Mouse (Mus musculus) intestine, embryonic 15.5 days (tissue): ENCODE results near the gene Wdr46. TPM values are rescaled to one million over a fixed set of nuclear protein-coding genes. Genes with fewer than 3 reads are reported as not detected.
"Not testable (repeated sequence)": the region's sequence is repeated elsewhere in the genome, so short reads cannot be mapped to it uniquely, and the experiment has no call there.

Experiments
- ATAC-seq: fragments of 200-750 bp; cut with Nextera tagmentation; 2 replicates; pipeline ENCODE4 v1.8.0; 2017; ENCODE audit warnings: moderate TSS enrichment, moderate library complexity
- H3K27ac ChIP-seq: fragments of 300-500 bp; sonication (generic); 2 replicates; pipeline ENCODE4 v1.5.1; 2015; ENCODE audit warnings: mild to moderate bottlenecking, inconsistent platforms
- H3K27me3 ChIP-seq: fragments of 300-500 bp; sonication (generic); replicated peaks from 2 replicates; pipeline ENCODE4 v1.6.1; 2015; ENCODE audit warnings: inconsistent platforms
- H3K36me3 ChIP-seq: fragments of 300-500 bp; sonication (generic); 2 replicates; pipeline ENCODE4 v1.6.1; 2015; ENCODE audit warnings: inconsistent platforms
- H3K4me1 ChIP-seq: fragments of 300-500 bp; sonication (generic); replicated peaks from 2 replicates; pipeline ENCODE4 v1.6.1; 2015; ENCODE audit warnings: inconsistent platforms
- H3K4me2 ChIP-seq: fragments of 300-500 bp; sonication (generic); replicated peaks from 2 replicates; pipeline ENCODE4 v1.6.1; 2015; ENCODE audit warnings: mild to moderate bottlenecking, inconsistent platforms
- H3K4me3 ChIP-seq: fragments of 300-500 bp; sonication (generic); replicated peaks from 2 replicates; pipeline ENCODE4 v1.5.1; 2015; ENCODE audit warnings: inconsistent platforms
- H3K9ac ChIP-seq: fragments of 300-500 bp; sonication (generic); 2 replicates; pipeline ENCODE4 v1.6.1; 2015; ENCODE audit warnings: inconsistent platforms
- H3K9me3 ChIP-seq: fragments of 300-500 bp; sonication (generic); 2 replicates; pipeline ENCODE4 v1.6.1; 2016; ENCODE audit warnings: inconsistent platforms
- WGBS: fragments of 180-500 bp; shearing (Covaris S2); methylation state at CpG from one replicate; pipeline ENCODE4 v1.1.7; 2015; 5-methylcytosine and 5-hydroxymethylcytosine counted together
- polyA plus RNA-seq: library from polyadenylated mRNA; unstranded; fragments of >200 nt; fragmentation: Nextera tagmentation; extraction: Ambion mirVana; gene quantifications from 2 replicates; pipeline ENCODE4 v1.2.1, GENCODE M21; 2015

Gene Wdr46
- polyA plus RNA-seq, 1 experiment from 2014 or later, result 37.1 TPM

GRCm38 (mm10) chr17:33902491-33902890 is 38.0 kb upstream of the Wdr46 start:
- H3K4me3 ChIP-seq, result no peak overlapping the region
- no peak overlapping the region for H3K27ac ChIP-seq
- no peak overlapping the region for H3K9ac ChIP-seq
- H3K4me2 ChIP-seq, result no peak overlapping the region
- H3K36me3 ChIP-seq, result no peaks in the 10 kb centered on the region
- no peaks in the 10 kb centered on the region for H3K4me1 ChIP-seq
- ATAC-seq, result no peak
- no peaks in the 10 kb centered on the region for H3K27me3 ChIP-seq
- H3K9me3 ChIP-seq, result no peaks in the 10 kb centered on the region
- whole genome bisulfite sequencing, result 81% methylated on average over 7 of the region's 7 CpGs

GRCm38 (mm10) chr17:33903911-33904651 is 36.4 kb upstream of the Wdr46 start:
- not testable (repeated sequence) for H3K4me3 ChIP-seq, H3K4me1 ChIP-seq, H3K4me2 ChIP-seq, ATAC-seq, H3K9ac ChIP-seq, H3K27ac ChIP-seq, H3K9me3 ChIP-seq, H3K36me3 ChIP-seq, H3K27me3 ChIP-seq
- WGBS, result 72% methylated on average over 6 of the region's 6 CpGs

- not testable (repeated sequence) for H3K27ac ChIP-seq, ATAC-seq, H3K4me2 ChIP-seq, H3K9me3 ChIP-seq, H3K27me3 ChIP-seq, H3K36me3 ChIP-seq, H3K4me1 ChIP-seq, H3K4me3 ChIP-seq, H3K9ac ChIP-seq
- WGBS, result 36% methylated on average over 3 of the region's 4 CpGs
Observed at GRCm38 (mm10) chr17:33904835-33905234, 35.6 kb upstream of the Wdr46 start, which contains the start of gene Platr17. TSS of gene Platr17 (plus strand) at chr17:33905135.

GRCm38 (mm10) chr17:33908331-33909076 is 32.0 kb upstream of the Wdr46 start:
- peak; percentile 73 for ATAC-seq
- Histone ChIP-seq H3K27ac (peak overlapping the region; percentile 92), H3K4me1 (peaks cover 20% of the 10 kb centered on the region), H3K9ac (peak overlapping the region; percentile 54), H3K36me3 (peaks cover 22% of the 10 kb centered on the region), H3K9me3 (no peaks in the 10 kb centered on the region), H3K4me3 (peak overlapping the region; percentile 85), H3K4me2 (peak overlapping the region; percentile 88), H3K27me3 (no peaks in the 10 kb centered on the region)
- WGBS, result under 1% methylated on average over 44 of the region's 44 CpGs

GRCm38 (mm10) chr17:33909077-33909868 is 31.2 kb upstream of the Wdr46 start, which contains the start of gene Daxx:
TSS of gene Daxx (plus strand) at chr17:33909414.
- under 1% methylated on average over 68 of the region's 68 CpGs for WGBS
- Histone ChIP-seq H3K4me3 (peak within 1 kb of the TSS; percentile 85), H3K4me2 (peak within 1 kb of the TSS; percentile 88), H3K9ac (peak within 1 kb of the TSS; percentile 92), H3K9me3 (no peaks in the 10 kb centered on the region), H3K36me3 (peaks cover 30% of the 10 kb centered on the region), H3K27me3 (no peaks in the 10 kb centered on the region), H3K4me1 (peaks cover 20% of the 10 kb centered on the region), H3K27ac (peak within 1 kb of the TSS; percentile 92)
- peak; percentile 97 for ATAC-seq

- H3K27me3 ChIP-seq, result no peaks in the 10 kb centered on the region
- H3K4me3 ChIP-seq, result peak overlapping the region; percentile 85
- peak; percentile 1; the same call in 1 of the 2 replicates for ATAC-seq
- WGBS, result 0% methylated on average over 14 of the region's 14 CpGs
- H3K27ac ChIP-seq, result peak overlapping the region; percentile 92
- H3K9me3 ChIP-seq, result no peaks in the 10 kb centered on the region
- peaks cover 23% of the 10 kb centered on the region for H3K4me1 ChIP-seq
- peak overlapping the region; percentile 88 for H3K4me2 ChIP-seq
- H3K36me3 ChIP-seq, result peaks cover 32% of the 10 kb centered on the region
- peak overlapping the region; percentile 92 for H3K9ac ChIP-seq
Observed at GRCm38 (mm10) chr17:33909869-33910250, 30.6 kb upstream of the Wdr46 start.

- Histone ChIP-seq H3K4me1 (peaks cover 27% of the 10 kb centered on the region), H3K27me3 (no peaks in the 10 kb centered on the region), H3K9me3 (no peaks in the 10 kb centered on the region), H3K27ac (peak overlapping the region; percentile 92; the same call in 1 of the 2 replicates), H3K4me2 (peak overlapping the region; percentile 88), H3K36me3 (peaks cover 36% of the 10 kb centered on the region), H3K4me3 (peak overlapping the region; percentile 85), H3K9ac (peak overlapping the region; percentile 92)
- ATAC-seq, result no peak
- 42% methylated on average over 11 of the region's 11 CpGs for WGBS
Observed at GRCm38 (mm10) chr17:33910346-33911051, 30.0 kb upstream of the Wdr46 start.

GRCm38 (mm10) chr17:33911052-33911812 is 29.2 kb upstream of the Wdr46 start:
- Histone ChIP-seq H3K27me3 (no peaks in the 10 kb centered on the region), H3K36me3 (peaks cover 36% of the 10 kb centered on the region), H3K9me3 (no peaks in the 10 kb centered on the region), H3K9ac (no peak overlapping the region), H3K4me1 (peaks cover 27% of the 10 kb centered on the region), H3K4me3 (no peak overlapping the region), H3K4me2 (no peak overlapping the region), H3K27ac (no peak overlapping the region)
- no peak for ATAC-seq
- 90% methylated on average over 31 of the region's 31 CpGs for WGBS

- no peaks in the 10 kb centered on the region for H3K27me3 ChIP-seq
- H3K4me2 ChIP-seq, result no peak overlapping the region
- ATAC-seq, result no peak
- no peak overlapping the region for H3K27ac ChIP-seq
- H3K9ac ChIP-seq, result no peak overlapping the region
- no peak overlapping the region for H3K4me3 ChIP-seq
- peaks cover 32% of the 10 kb centered on the region for H3K4me1 ChIP-seq
- WGBS, result 90% methylated on average over 28 of the region's 28 CpGs
- peaks cover 36% of the 10 kb centered on the region for H3K36me3 ChIP-seq
- H3K9me3 ChIP-seq, result no peaks in the 10 kb centered on the region
Observed at GRCm38 (mm10) chr17:33911813-33912414, 28.5 kb upstream of the Wdr46 start.

GRCm38 (mm10) chr17:33913264-33913663 is 27.2 kb upstream of the Wdr46 start:
- Histone ChIP-seq H3K27me3 (no peaks in the 10 kb centered on the region), H3K4me1 (peaks cover 32% of the 10 kb centered on the region), H3K27ac (no peak overlapping the region), H3K36me3 (peaks cover 46% of the 10 kb centered on the region), H3K4me2 (no peak overlapping the region), H3K9ac (no peak overlapping the region), H3K9me3 (no peaks in the 10 kb centered on the region), H3K4me3 (no peak overlapping the region)
- ATAC-seq, result no peak
- 90% methylated on average over 10 of the region's 10 CpGs for WGBS

GRCm38 (mm10) chr17:33913905-33914304 is 26.6 kb upstream of the Wdr46 start:
- 97% methylated on average over 8 of the region's 8 CpGs for WGBS
- peaks cover 46% of the 10 kb centered on the region for H3K36me3 ChIP-seq
- H3K27me3 ChIP-seq, result no peaks in the 10 kb centered on the region
- no peak overlapping the region for H3K9ac ChIP-seq
- no peak overlapping the region for H3K4me2 ChIP-seq
- H3K9me3 ChIP-seq, result no peaks in the 10 kb centered on the region
- no peak overlapping the region for H3K27ac ChIP-seq
- no peak for ATAC-seq
- peaks cover 36% of the 10 kb centered on the region for H3K4me1 ChIP-seq
- H3K4me3 ChIP-seq, result no peak overlapping the region
